Mouse (Mus musculus) mature B cell (primary cell): ENCODE data around the gene Fhl2.

ENCODE experiments used
- in situ Hi-C: fragments of 300-500 bp; cut with MboI; formaldehyde crosslinking; loops from 2 replicates; pipeline ENCODE4 v1.14.3; 2019

Gene Fhl2

DNA sequence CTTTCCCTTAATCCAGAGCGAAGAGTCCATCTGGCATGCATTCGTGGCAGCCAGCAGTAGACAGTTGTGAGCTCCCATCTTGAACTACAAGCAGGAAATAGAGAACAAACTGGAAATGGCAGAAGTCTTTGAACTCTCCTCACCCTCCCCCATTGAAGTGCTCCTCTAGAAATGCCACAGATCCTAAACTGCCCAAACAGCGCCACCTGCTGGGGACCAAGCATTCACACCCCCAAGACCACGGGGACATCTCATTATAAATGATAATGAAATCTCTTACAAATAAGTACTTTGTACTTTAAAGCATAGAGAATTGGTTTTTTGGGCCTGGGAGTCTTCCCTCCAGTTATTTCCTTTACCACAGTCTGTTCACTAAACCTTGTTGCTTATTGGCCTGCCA, 86.2 kb downstream of the Fhl2 start:
- in situ Hi-C loops, result no loop called here

DNA sequence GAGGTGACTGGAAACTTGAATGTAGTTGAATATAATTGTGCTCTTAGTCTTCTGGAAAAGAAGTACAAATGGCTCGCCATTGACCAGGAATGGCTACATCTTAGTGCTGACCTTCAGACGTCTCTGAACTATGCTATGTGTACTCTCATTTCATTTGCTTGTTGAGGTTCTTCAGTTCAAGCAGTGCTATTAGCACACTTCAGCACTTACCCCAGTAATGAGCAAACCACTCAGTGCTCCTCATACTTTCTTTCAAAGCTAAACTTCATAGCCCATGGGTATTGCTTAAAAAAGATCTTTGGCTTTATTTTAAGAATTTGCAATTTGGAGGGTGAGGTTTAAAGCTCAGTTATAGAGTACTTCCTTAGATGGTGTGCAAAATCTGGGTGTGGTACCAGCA, 88.1 kb downstream of the Fhl2 start:
- in situ Hi-C loops, result no loop called here

DNA sequence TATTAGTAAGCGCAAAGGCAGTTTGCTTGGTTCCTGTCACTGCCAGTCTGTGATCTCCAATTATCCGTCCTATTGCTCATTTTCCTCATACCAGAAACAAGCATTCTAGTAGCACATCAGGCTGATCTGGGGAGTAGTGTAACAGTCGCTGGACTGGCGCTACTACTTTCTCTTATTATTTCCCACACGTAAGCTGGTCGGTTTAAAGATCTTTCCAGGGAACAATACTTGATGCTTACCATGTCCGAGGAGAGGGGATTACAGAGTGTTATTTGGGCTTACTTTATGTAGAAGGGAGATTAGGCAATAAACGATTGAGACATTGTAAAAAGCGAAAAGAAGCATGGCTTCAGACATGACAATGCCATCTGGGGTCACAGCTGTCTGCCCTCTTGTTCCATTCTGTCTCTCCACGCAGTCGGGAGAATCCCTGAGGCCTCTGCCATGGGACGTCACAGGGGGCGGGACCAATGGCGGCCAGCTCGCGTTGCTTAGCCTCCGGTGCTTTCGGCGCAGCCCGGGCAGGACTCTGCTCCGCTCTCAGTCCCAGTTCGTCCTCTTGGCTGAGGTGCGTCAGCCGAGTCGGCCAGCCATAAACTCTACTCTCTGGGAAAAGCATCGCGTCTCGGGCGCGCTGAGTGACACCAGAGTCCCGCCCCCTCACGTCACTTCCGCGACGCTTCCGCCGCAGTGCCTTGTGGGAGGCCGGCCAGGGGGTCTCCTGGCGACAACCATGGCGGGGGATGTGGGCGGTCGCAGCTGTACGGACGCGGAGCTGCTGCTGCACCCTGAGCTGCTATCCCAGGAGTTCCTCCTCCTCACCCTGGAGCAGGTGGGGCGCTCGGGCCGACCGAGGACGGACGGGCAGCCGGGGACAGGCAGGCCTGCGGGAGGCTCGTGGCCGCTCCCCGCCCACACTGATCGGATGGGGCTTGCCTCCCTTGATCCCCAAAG, 98.5 kb downstream of the Fhl2 start, which contains the start of the genes Tgfbrap1 and AI597479:
Tgfbrap1 (minus strand) TSS at position 607 of the 954 bp plus-strand sequence.
AI597479 (plus strand) TSS at position 680 of the 954 bp plus-strand sequence.
- in situ Hi-C loops, result no loop called here

DNA sequence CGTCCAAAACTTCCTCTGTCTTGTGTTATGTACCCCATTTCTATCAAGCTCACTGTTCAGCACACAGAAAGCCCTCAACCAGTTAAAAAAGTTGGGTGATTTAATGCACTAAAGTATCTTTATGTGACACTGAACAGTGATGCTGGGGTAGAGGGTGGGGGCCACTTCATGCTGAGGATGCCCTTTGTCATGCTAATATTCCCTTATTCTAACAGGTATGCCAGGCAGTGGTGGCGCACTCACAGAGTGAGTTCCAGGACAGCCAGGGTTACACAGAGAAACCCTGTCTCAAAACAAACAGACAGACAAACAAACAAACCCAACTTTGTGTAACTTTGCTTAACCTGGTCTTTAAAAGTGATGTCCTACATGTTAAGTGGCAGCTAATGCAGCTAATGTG, 102.6 kb downstream of the Fhl2 start:
- in situ Hi-C loops, result no loop called here

DNA sequence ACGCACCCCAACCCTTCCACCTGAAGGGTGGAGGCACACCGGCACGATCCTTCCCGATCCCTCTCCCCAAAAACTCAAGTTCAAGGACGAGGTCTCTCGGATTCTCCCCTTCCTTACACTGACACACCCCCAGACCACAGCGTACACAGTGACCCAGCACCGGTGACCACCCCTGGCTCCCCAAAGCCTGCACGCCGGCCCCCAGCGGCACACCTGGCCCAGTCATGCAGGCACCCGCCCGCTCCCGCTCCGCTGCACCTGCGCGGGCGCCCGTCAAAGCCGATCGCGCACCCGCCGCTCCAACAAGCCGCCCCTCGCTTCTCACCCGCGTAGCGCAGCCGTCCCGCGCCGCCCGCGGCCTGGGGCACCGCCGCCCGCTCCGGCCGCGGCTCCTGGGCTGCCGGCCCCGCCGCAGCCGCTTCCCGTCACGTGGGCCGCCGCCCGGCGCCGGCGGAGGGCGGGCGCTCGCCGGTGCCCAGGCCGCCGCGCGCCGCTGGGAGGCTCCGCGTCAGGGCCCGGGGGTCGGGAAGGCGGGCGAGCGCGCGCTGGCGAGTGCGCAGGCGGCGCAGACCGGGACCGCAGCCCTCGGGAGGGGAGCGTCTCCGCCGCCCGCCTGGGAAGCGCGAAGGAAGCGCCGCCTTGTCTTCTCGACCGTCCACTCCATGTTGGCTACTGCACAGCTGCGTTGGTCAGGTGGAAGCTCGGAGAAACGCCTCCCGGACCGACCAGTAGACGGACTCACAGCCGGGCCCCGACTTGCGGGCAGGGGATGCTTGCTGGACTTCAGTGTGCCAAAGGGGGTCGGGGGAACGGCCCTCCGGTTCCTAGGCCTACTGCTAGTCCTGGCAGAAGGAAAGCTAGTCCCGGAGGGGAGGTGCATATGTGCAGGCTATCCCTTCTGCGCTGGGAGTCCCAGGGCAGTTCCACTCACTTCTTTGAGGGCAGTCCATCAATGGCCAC, 104.4 kb downstream of the Fhl2 start:
- in situ Hi-C loops, result no loop called here

DNA sequence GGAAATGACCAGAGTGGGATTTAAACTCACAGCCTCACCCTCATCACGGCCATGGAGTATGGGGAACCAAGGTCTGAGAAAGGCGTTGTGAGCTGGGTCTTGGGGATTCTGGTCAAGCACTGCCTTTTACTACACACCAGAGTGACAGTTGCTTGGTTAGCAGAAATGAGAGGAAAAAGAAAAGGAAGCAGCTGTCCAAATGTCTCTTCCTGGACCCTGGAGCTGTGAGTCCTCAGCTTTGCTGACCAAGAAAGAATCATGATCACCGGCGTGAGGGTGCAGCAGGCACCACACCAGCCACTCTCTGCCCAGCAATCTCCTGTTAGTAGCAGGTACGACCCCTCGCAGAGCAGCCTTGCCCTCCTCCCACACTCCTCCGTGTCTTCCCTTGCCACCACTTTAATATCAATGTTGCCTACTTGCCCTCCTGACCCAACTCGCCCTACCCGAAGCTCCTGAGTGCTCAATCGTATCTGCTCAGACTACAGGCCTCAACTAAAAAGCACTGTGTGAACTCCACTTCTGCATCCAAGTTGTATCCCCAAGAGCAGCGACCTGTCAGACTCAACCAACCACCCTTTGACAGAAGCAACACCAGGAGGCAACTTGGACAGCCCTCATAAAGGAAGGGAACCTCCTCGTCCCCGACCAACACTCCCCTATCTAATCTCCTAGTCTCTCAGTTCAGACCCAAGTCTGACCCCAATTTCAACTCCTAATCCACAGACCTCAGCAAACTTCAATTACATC, 105.3 kb downstream of the Fhl2 start:
- in situ Hi-C loops, result no loop called here

DNA sequence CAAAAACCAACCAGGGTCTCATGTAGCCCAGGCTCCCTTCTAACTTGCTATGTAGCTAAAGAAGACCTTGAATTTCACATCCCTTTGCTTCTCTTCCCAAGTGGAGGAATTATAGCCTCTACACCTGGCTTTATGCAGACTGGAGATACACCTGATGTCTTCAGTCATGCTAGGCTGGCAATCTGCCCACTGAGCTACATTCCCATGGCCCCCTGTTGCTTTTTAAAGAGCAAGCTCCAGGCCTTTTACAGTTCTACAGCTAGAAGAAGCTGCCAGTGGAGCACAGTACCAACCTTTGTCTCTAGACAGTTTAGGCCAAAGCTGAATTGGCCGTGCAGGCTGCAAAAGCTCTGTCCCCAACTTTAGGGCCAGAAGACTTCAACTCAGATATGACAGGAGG, 106.4 kb downstream of the Fhl2 start:
- in situ Hi-C loops, result no loop called here

DNA sequence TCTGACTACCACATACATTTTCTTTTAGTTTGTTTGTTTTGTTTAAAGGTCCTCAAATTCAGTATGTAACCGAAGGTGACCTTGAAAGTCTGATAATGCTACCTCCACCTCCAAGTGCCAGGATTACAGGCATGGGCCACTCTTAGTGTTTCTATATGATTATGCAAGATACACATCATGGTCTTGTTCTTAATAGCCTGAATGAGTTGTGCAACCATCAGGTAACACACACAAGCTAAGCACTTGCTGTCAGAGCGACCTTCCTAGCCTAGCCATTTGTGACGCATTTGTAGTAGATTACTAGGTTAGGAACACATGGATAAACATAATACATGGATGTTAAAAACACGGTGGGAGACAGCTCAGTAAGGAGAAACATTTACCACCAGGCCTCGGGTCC, 113.8 kb downstream of the Fhl2 start:
- in situ Hi-C loops, result no loop called here

DNA sequence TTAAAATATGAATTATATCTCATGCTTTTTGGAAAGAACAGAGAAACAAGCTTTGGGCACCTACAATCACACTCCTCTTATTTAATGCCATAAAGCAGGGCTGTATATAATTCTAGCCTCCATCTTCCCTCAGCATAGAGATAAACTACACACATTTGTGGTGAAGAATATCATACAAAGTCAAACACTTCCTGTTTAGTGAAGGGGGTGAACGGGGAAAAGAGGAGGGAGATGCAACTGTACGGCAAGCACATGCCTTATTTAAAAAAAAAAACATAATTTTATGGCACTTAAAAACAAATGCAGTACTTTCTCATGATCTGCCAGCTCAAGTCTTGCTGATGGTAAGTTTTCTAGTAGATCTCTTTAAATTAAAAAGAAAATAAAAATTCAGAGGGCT, 118.7 kb downstream of the Fhl2 start:
- in situ Hi-C loops, result no loop called here

DNA sequence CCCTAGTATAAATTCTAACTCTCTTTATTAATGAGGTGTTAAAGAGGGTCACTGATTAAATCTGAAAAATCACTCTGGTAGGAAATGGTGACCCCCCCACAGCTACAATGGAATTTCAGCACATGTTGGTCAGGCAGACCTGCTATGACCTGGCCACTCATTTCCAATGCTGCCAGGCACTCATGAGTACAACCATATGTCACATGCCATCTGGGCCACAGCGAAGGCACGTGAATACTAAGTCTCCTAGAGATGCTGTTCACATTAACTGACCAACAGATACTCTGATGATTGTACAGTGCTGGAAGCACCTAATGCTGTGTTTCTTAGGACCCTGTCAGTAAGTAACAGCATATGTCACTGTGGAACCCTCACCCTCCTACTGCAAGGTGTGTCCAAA, 122.0 kb downstream of the Fhl2 start:
- in situ Hi-C loops, result no loop called here
